Comparison of ENCODE assay signal across 17 mouse cellular contexts in genomic region chr12:119097814-119098213, GRCm38 (mm10).
DNase-seq lines count a peak whose midpoint lies in the region.
"Had no signal": no experiment of that assay in that cellular context is flagged by ENCODE, and none has a peak within 500 bp of the region (broad histone marks: within the 10 kb centered on the region; RNA-seq: fewer than 3 reads in every experiment).

No protein-coding gene starts in this region.

- H3K9me3 ChIP-seq in heart, embryonic 10.5 days = no peaks in the 10 kb centered on the region
- H3K9me3 ChIP-seq: hindbrain, embryonic 15.5 days; limb, embryonic 12.5 days; liver, embryonic 15.5 days had no signal

- peak; percentile 56 to 64 for DNase-seq in heart, adult 18-20 months
- DNase-seq in heart, postnatal 25 days (ENCODE audit: low spot score) = no peak
- DNase-seq in heart, embryonic 10.5 days (ENCODE audit: low spot score) = no peak
- peak; percentile 53 to 56 for DNase-seq in heart, postnatal 10 days
- peak; percentile 69 for DNase-seq in lung, postnatal 36 days
- no peak for DNase-seq in cerebellum, postnatal 25 days
- DNase-seq in urinary bladder, postnatal 14 days (ENCODE audit: low spot score) = no peak
- DNase-seq in urinary bladder, adult 2 months (ENCODE audit: low spot score) = no peak
- DNase-seq: adrenal gland, adult 2 months; cerebellum, postnatal 36 days; gastrocnemius, adult 2 months; kidney, adult 18-20 months; kidney, postnatal 10 days had no signal

- no peaks in the 10 kb centered on the region for H3K36me3 ChIP-seq in heart, embryonic 10.5 days
- H3K36me3 ChIP-seq: hindbrain, embryonic 15.5 days; limb, embryonic 12.5 days; liver, embryonic 15.5 days had no signal

- intact Hi-C loops in heart, postnatal 25 days (cut with DNase I) = no loop called here
- intact Hi-C loops in heart, postnatal 10 days (cut with DNase I) = no loop called here

- peak overlapping the region; percentile 75 for H3K27ac ChIP-seq in heart, embryonic 10.5 days
- H3K27ac ChIP-seq: gastrocnemius, adult 2 months; hindbrain, embryonic 15.5 days; limb, embryonic 12.5 days; liver, embryonic 15.5 days had no signal

- H3K27me3 ChIP-seq in heart, embryonic 10.5 days (ENCODE audit: insufficient read depth, poor library complexity, severe bottlenecking) = no peaks in the 10 kb centered on the region
- H3K27me3 ChIP-seq: CH12.LX; hindbrain, embryonic 15.5 days; limb, embryonic 12.5 days; liver, embryonic 15.5 days had no signal

- 17% methylated on average over 1 of the region's 1 CpGs for WGBS in heart, embryonic 10.5 days

- peaks cover 8% of the 10 kb centered on the region; the same call in 1 of the 2 replicates for H3K4me1 ChIP-seq in heart, embryonic 10.5 days
- H3K4me1 ChIP-seq: hindbrain, embryonic 15.5 days; limb, embryonic 12.5 days; liver, embryonic 15.5 days had no signal

- H3K4me3 ChIP-seq in heart, embryonic 10.5 days = no peak overlapping the region
- H3K4me3 ChIP-seq: gastrocnemius, adult 2 months; hindbrain, embryonic 15.5 days; limb, embryonic 12.5 days; liver, embryonic 15.5 days had no signal

Comparison
In these comparisons a context has a peak if more than half of its experiments do, and no peak if none do; other contexts are left out.
1. DNase-seq: peak in heart, adult 18-20 months (2 of 2), heart, postnatal 10 days (2 of 2) and lung, postnatal 36 days (single experiment); none in heart, postnatal 25 days (single experiment), heart, embryonic 10.5 days (single experiment), cerebellum, postnatal 25 days (0 of 2), urinary bladder, postnatal 14 days (single experiment) and urinary bladder, adult 2 months (single experiment).